Mouse (Mus musculus) ES-Bruce4 (cell line): Measurements from ENCODE around the gene Gprc6a. TPM values are rescaled to one million over a fixed set of nuclear protein-coding genes. Genes with fewer than 3 reads are reported as not detected.
A peak's percentile ranks its signal among the peaks of the same experiment; 100 is the strongest.

Experiments
- H3K27ac ChIP-seq: 2 replicates; pipeline ENCODE4 v1.5.1; 2012; ENCODE audit warnings: low read length, inconsistent platforms; ENCODE audit not compliant: insufficient read depth
- H3K27me3 ChIP-seq: 2 replicates; pipeline ENCODE4 v1.6.1; 2012; ENCODE audit warnings: mild to moderate bottlenecking, low read length, inconsistent platforms; ENCODE audit not compliant: control insufficient read depth, poor library complexity, insufficient read depth, severe bottlenecking
- H3K36me3 ChIP-seq: 2 replicates; pipeline ENCODE4 v1.6.1; 2012; ENCODE audit warnings: inconsistent platforms, mild to moderate bottlenecking, low read length, moderate library complexity; ENCODE audit not compliant: control insufficient read depth, poor library complexity, insufficient read depth, severe bottlenecking
- H3K4me1 ChIP-seq: one replicate; pipeline ENCODE4 v1.8.1; 2011; ENCODE audit warnings: low read length; ENCODE audit not compliant: control insufficient read depth, insufficient read depth
- H3K4me3 ChIP-seq: 2 replicates; pipeline ENCODE4 v1.5.1; 2011; ENCODE audit warnings: low read depth, mild to moderate bottlenecking, low read length
- H3K9ac ChIP-seq: 2 replicates; pipeline ENCODE4 v1.6.1; 2012; ENCODE audit warnings: low read depth, mild to moderate bottlenecking, inconsistent platforms; ENCODE audit not compliant: poor library complexity, severe bottlenecking
- H3K9me3 ChIP-seq: replicated peaks from 2 replicates; pipeline ENCODE4 v1.6.1; 2012; ENCODE audit warnings: mild to moderate bottlenecking, low read length, inconsistent platforms; ENCODE audit not compliant: control insufficient read depth, poor library complexity, insufficient read depth, severe bottlenecking
- CTCF ChIP-seq: IDR thresholded peaks from one replicate; pipeline ENCODE4 v1.8.1; 2011; ENCODE audit warnings: low read depth, low read length
- EP300 ChIP-seq: IDR thresholded peaks from 2 replicates; pipeline ENCODE4 v1.6.1; 2011; ENCODE audit warnings: low read depth, low read length; ENCODE audit not compliant: insufficient read depth
- POLR2A ChIP-seq: IDR thresholded peaks from one replicate; pipeline ENCODE4 v1.8.1; 2011; ENCODE audit warnings: low read length; ENCODE audit not compliant: insufficient read depth
- polyA plus RNA-seq: library from polyadenylated mRNA; stranded (reverse); fragments of >200 nt; gene quantifications from 2 replicates; pipeline ENCODE4 v1.2.4, GENCODE M21; 2011; ENCODE audit warnings: low read depth; ENCODE audit not compliant: missing spikeins, insufficient read depth, insufficient read length

The Gprc6a gene
- polyA plus RNA-seq, 1 experiment: not detected

DNA sequence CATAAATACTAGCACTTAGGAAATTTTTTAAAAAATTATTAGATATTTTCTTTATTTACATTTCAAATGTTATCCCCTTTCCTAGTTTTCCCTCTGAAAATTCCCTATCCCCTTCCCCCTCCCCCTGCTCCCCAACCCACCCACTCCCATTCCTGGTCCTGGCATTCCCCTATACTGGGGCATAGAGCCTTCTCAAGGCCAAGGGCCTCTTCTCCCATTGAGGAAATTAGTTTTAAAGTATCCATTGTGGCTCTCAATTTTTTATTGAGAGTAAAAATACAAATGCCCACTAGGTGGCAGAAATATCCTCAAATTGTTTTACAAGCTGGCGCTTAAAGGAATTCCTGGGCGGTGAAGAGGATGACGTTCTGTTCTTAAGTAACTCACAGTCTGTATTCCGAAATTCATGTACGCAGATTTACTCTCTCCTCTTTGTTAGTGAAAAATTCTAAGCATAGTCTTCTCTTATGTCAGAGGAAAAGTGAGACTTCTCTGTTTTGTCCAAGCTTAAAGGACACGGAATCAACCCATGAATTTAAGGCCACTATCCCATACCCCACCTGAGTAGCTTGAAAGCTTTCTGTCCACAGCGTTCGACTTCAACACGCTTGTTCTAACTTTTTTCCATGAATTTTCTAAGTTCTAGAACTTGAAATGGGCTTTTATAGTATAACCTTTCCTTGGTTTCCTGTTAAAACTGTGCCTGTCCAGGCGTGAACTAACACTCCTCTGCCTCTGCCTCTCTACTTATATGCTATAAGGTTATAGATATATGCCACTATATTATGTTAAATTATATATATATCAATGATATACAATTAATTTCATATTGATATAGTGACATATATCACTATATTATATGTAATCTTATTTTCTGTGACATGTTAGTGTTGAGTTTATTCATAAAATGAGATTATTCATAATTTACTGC, 36.0 kb downstream of the Gprc6a start:
- no peak overlapping the region for H3K27ac ChIP-seq
- H3K4me1 ChIP-seq: no peaks in the 10 kb centered on the region
- H3K36me3 ChIP-seq: no peaks in the 10 kb centered on the region
- peaks cover 1% of the 10 kb centered on the region for H3K27me3 ChIP-seq
- TF ChIP-seq CTCF (no peak), POLR2A (no peak), EP300 (no peak)
- H3K4me3 ChIP-seq: no peak overlapping the region
- no peak overlapping the region for H3K9ac ChIP-seq
- H3K9me3 ChIP-seq: no peaks in the 10 kb centered on the region

DNA sequence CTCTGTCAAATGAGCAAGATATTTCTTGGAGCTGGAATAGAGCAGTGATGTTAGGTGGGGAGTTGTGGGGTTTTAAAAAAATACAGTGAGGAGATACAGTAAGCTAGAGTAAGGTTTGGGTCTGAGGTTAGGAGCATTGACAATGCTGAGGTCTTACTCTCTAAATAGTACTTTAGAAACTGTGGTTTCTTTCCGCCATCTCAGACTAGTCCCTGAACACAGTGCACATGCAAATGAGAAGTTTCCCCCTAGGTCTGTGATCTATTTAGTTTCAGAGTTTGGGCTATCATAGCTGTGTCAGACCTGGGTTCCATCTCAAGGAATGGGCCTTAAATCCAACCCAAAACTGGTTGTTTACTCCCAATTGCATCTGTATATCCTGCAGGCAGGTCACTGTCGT, 39.7 kb downstream of the Gprc6a start:
- Histone ChIP-seq H3K4me1 (no peaks in the 10 kb centered on the region), H3K27ac (no peak overlapping the region), H3K27me3 (peaks cover 1% of the 10 kb centered on the region), H3K36me3 (no peaks in the 10 kb centered on the region), H3K9ac (no peak overlapping the region), H3K9me3 (no peaks in the 10 kb centered on the region), H3K4me3 (no peak overlapping the region)
- TF ChIP-seq CTCF (no peak), POLR2A (no peak), EP300 (no peak)

DNA sequence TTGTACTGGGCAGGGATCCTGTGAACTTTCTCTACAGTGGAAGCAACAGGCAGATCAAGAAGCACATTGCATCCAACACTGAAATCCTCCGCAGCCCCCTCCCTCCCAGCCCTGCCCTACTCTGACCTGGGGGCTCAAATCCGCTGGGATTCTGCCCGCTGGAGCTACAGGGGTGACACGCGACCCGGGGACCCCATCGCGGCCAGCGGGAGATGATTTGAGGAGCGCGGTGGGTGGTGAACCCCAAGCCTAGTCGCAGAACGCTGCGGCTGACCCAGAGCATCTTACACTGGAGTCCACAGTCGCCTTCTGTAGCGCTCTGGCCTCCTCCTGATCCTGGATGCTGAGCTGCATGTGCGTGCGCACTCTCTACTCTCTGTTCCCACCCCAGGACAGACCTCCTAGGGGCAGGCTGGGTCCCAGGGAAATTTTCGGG, 41.1 kb downstream of the Gprc6a start, which contains the start of gene Fam162b:
Gene Fam162b (minus strand): TSS at position 379 of the 436 bp plus-strand sequence.
- Histone ChIP-seq H3K4me1 (no peaks in the 10 kb centered on the region), H3K36me3 (no peaks in the 10 kb centered on the region), H3K27ac (no peak within 1 kb of the TSS), H3K4me3 (peak within 1 kb of the TSS; percentile 5), H3K27me3 (peaks cover 1% of the 10 kb centered on the region), H3K9ac (no peak within 1 kb of the TSS), H3K9me3 (no peaks in the 10 kb centered on the region)
- no peak for TF ChIP-seq CTCF
- no peak for TF ChIP-seq POLR2A
- TF ChIP-seq EP300: no peak

DNA sequence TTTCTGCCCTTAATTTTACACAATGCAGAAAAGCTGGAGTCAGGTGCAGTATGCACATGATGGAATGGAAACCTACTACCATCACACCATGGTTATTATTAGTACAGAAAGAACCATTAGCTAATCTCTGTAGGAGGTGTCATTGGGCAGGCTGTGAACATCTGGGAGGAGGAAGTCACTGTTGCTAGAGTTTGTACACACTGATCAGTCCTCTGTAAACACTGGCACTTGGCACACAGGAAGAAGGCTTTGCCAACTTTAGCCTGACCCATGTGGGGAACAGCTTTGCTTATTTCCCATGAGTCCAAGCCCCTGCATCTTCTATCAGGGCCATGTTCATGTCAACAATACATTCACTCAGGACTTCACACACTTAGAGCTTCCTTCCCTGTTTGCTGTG, 46.3 kb downstream of the Gprc6a start:
- Histone ChIP-seq H3K36me3 (no peaks in the 10 kb centered on the region), H3K9me3 (no peaks in the 10 kb centered on the region; the same call in 1 of the 2 replicates), H3K27ac (no peak overlapping the region), H3K27me3 (no peaks in the 10 kb centered on the region), H3K4me3 (no peak overlapping the region), H3K9ac (no peak overlapping the region), H3K4me1 (no peaks in the 10 kb centered on the region)
- TF ChIP-seq CTCF (no peak), EP300 (no peak), POLR2A (no peak)

DNA sequence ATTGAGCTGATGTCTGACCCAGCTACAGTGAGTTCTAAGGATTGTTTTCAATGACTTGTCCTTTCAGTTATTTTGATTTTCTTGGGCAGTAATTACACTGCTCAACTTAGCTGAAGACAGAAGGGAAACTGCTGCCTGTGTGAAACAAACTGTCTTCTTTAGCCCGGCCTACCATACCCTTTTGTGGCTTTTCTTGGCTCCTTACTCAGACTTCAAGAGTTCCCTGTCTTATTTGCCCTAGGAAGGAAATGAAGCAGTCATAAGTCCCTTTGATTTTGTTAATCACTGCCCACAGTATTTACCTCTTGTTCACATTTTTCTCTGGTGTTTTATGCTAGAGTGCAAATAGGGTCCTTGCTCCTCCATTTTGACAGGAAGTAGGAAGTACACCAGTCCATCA, 46.9 kb downstream of the Gprc6a start:
- H3K4me3 ChIP-seq: no peak overlapping the region
- no peaks in the 10 kb centered on the region for H3K4me1 ChIP-seq
- no peaks in the 10 kb centered on the region; the same call in 1 of the 2 replicates for H3K9me3 ChIP-seq
- TF ChIP-seq EP300 (no peak), CTCF (no peak), POLR2A (no peak)
- H3K27ac ChIP-seq: no peak overlapping the region
- H3K27me3 ChIP-seq: no peaks in the 10 kb centered on the region
- H3K36me3 ChIP-seq: no peaks in the 10 kb centered on the region
- no peak overlapping the region for H3K9ac ChIP-seq
